Mouse (Mus musculus): ENCODE data around the gene Por. TPM values are rescaled to one million over a fixed set of nuclear protein-coding genes. Genes with fewer than 3 reads are reported as not detected.

Gene Por
- polyA plus RNA-seq (2015; fragmentation: Nextera tagmentation; extraction: Ambion mirVana) = 64.5 and 67.8 TPM in 2 replicates

GRCm38 (mm10) chr5:135669741-135670275 is at the start of gene Por:
Por (plus strand) TSS chr5:135670033.
- H3K4me3 ChIP-seq = no peak within 1 kb of the TSS
- no peak within 1 kb of the TSS for H3K4me2 ChIP-seq
- ATAC-seq (ENCODE audit: borderline replicate concordance, extremely low read depth, low FRiP score, low TSS enrichment) = no peak
- WGBS = 20% methylated on average over 9 of the region's 9 CpGs
- H3K36me3 ChIP-seq = no peaks in the 10 kb centered on the region
- no peaks in the 10 kb centered on the region for H3K27me3 ChIP-seq
- H3K9ac ChIP-seq = no peak within 1 kb of the TSS
- no peak within 1 kb of the TSS for H3K27ac ChIP-seq
- no peaks in the 10 kb centered on the region for H3K9me3 ChIP-seq
- peaks cover 9% of the 10 kb centered on the region for H3K4me1 ChIP-seq

- H3K27ac ChIP-seq = no peak overlapping the region
- no peak overlapping the region for H3K4me3 ChIP-seq
- H3K27me3 ChIP-seq = no peaks in the 10 kb centered on the region
- WGBS = 82% methylated on average over 9 of the region's 9 CpGs
- H3K9me3 ChIP-seq = no peaks in the 10 kb centered on the region
- ATAC-seq (ENCODE audit: borderline replicate concordance, extremely low read depth, low FRiP score, low TSS enrichment) = no peak
- no peak overlapping the region for H3K4me2 ChIP-seq
- H3K36me3 ChIP-seq = no peaks in the 10 kb centered on the region
- H3K9ac ChIP-seq = no peak overlapping the region
- no peaks in the 10 kb centered on the region for H3K4me1 ChIP-seq
Measured at GRCm38 (mm10) chr5:135620526-135620925, 49.3 kb upstream of the Por start.

- no peak overlapping the region for H3K4me3 ChIP-seq
- 71% methylated on average over 10 of the region's 10 CpGs for WGBS
- no peak overlapping the region for H3K27ac ChIP-seq
- H3K9me3 ChIP-seq = no peaks in the 10 kb centered on the region
- H3K36me3 ChIP-seq = no peaks in the 10 kb centered on the region
- no peak for ATAC-seq (ENCODE audit: borderline replicate concordance, extremely low read depth, low FRiP score, low TSS enrichment)
- H3K9ac ChIP-seq = no peak overlapping the region
- no peak overlapping the region for H3K4me2 ChIP-seq
- no peaks in the 10 kb centered on the region for H3K27me3 ChIP-seq
- H3K4me1 ChIP-seq = no peaks in the 10 kb centered on the region
Measured at GRCm38 (mm10) chr5:135621725-135622124, 48.1 kb upstream of the Por start.

GRCm38 (mm10) chr5:135623006-135623563 is 46.7 kb upstream of the Por start:
- H3K9me3 ChIP-seq = no peaks in the 10 kb centered on the region
- no peak for ATAC-seq (ENCODE audit: borderline replicate concordance, extremely low read depth, low FRiP score, low TSS enrichment)
- H3K4me2 ChIP-seq = no peak overlapping the region
- 71% methylated on average over 18 of the region's 18 CpGs for WGBS
- H3K27ac ChIP-seq = no peak overlapping the region
- H3K4me3 ChIP-seq = no peak overlapping the region
- no peaks in the 10 kb centered on the region for H3K27me3 ChIP-seq
- no peak overlapping the region for H3K9ac ChIP-seq
- no peaks in the 10 kb centered on the region for H3K36me3 ChIP-seq
- H3K4me1 ChIP-seq = no peaks in the 10 kb centered on the region

GRCm38 (mm10) chr5:135628916-135629315 is 40.9 kb upstream of the Por start:
- Histone ChIP-seq H3K27me3 (no peaks in the 10 kb centered on the region), H3K4me3 (no peak overlapping the region), H3K36me3 (no peaks in the 10 kb centered on the region), H3K9me3 (no peaks in the 10 kb centered on the region), H3K4me2 (no peak overlapping the region), H3K9ac (no peak overlapping the region), H3K27ac (no peak overlapping the region), H3K4me1 (peaks cover 13% of the 10 kb centered on the region)
- no peak for ATAC-seq (ENCODE audit: borderline replicate concordance, extremely low read depth, low FRiP score, low TSS enrichment)
- 41% methylated on average over 10 of the region's 10 CpGs for whole genome bisulfite sequencing

- 82% methylated on average over 3 of the region's 3 CpGs for WGBS
- no peak overlapping the region for H3K9ac ChIP-seq
- no peaks in the 10 kb centered on the region for H3K27me3 ChIP-seq
- H3K9me3 ChIP-seq = no peaks in the 10 kb centered on the region
- H3K4me1 ChIP-seq = peaks cover 13% of the 10 kb centered on the region
- H3K27ac ChIP-seq = no peak overlapping the region
- H3K4me2 ChIP-seq = no peak overlapping the region
- no peak for ATAC-seq (ENCODE audit: borderline replicate concordance, extremely low read depth, low FRiP score, low TSS enrichment)
- H3K4me3 ChIP-seq = no peak overlapping the region
- no peaks in the 10 kb centered on the region for H3K36me3 ChIP-seq
Measured at GRCm38 (mm10) chr5:135629401-135629800, 40.4 kb upstream of the Por start.

- Histone ChIP-seq H3K27me3 (no peaks in the 10 kb centered on the region), H3K27ac (no peak overlapping the region), H3K36me3 (peaks cover 5% of the 10 kb centered on the region; the same call in 1 of the 2 replicates), H3K9me3 (no peaks in the 10 kb centered on the region), H3K4me3 (no peak overlapping the region), H3K4me2 (no peak overlapping the region), H3K9ac (no peak overlapping the region), H3K4me1 (peaks cover 13% of the 10 kb centered on the region)
- WGBS = 18% methylated on average over 3 of the region's 3 CpGs
- no peak for ATAC-seq (ENCODE audit: borderline replicate concordance, extremely low read depth, low FRiP score, low TSS enrichment)
Measured at GRCm38 (mm10) chr5:135630598-135630997, 39.2 kb upstream of the Por start.

- Histone ChIP-seq H3K4me2 (peak within 1 kb of the TSS; percentile 80), H3K4me1 (peaks cover 13% of the 10 kb centered on the region), H3K27me3 (no peaks in the 10 kb centered on the region), H3K27ac (peak within 1 kb of the TSS; percentile 87), H3K36me3 (peaks cover 11% of the 10 kb centered on the region; the same call in 1 of the 2 replicates), H3K9ac (peak within 1 kb of the TSS; percentile 70), H3K9me3 (no peaks in the 10 kb centered on the region), H3K4me3 (peak within 1 kb of the TSS; percentile 86)
- ATAC-seq (ENCODE audit: borderline replicate concordance, extremely low read depth, low FRiP score, low TSS enrichment) = peak; percentile 99
- 15% methylated on average over 25 of the region's 30 CpGs for WGBS
Measured at GRCm38 (mm10) chr5:135632117-135632796, 37.6 kb upstream of the Por start, which contains the start of gene Rhbdd2. Rhbdd2 (plus strand) TSS chr5:135632618.

GRCm38 (mm10) chr5:135632797-135633144 is 37.1 kb upstream of the Por start:
- WGBS = 0% methylated on average over 14 of the region's 21 CpGs
- Histone ChIP-seq H3K9ac (peak overlapping the region; percentile 70), H3K4me3 (peak overlapping the region; percentile 86), H3K27ac (peak overlapping the region; percentile 87), H3K36me3 (peaks cover 16% of the 10 kb centered on the region; the same call in 1 of the 2 replicates), H3K9me3 (no peaks in the 10 kb centered on the region), H3K27me3 (no peaks in the 10 kb centered on the region), H3K4me2 (peak overlapping the region; percentile 80), H3K4me1 (peaks cover 13% of the 10 kb centered on the region)
- ATAC-seq (ENCODE audit: borderline replicate concordance, extremely low read depth, low FRiP score, low TSS enrichment) = peak; percentile 61

GRCm38 (mm10) chr5:135639760-135640458 is 29.9 kb upstream of the Por start:
- 60% methylated on average over 7 of the region's 7 CpGs for WGBS

GRCm38 (mm10) chr5:135640459-135640789 is 29.4 kb upstream of the Por start:
- Histone ChIP-seq H3K9me3 (no peaks in the 10 kb centered on the region), H3K9ac (no peak overlapping the region), H3K27ac (no peak overlapping the region), H3K4me1 (no peaks in the 10 kb centered on the region), H3K4me2 (no peak overlapping the region), H3K4me3 (no peak overlapping the region), H3K27me3 (no peaks in the 10 kb centered on the region), H3K36me3 (peaks cover 32% of the 10 kb centered on the region)
- no peak for ATAC-seq (ENCODE audit: borderline replicate concordance, extremely low read depth, low FRiP score, low TSS enrichment)
- 72% methylated on average over 6 of the region's 6 CpGs for WGBS

More at GRCm38 (mm10) chr5:135639760-135640458, 29.9 kb upstream of the Por start:
- H3K9me3 ChIP-seq = no peaks in the 10 kb centered on the region
- no peak for ATAC-seq (ENCODE audit: borderline replicate concordance, extremely low read depth, low FRiP score, low TSS enrichment)
- H3K36me3 ChIP-seq = peaks cover 35% of the 10 kb centered on the region
- no peak overlapping the region for H3K27ac ChIP-seq
- no peaks in the 10 kb centered on the region for H3K4me1 ChIP-seq
- H3K27me3 ChIP-seq = no peaks in the 10 kb centered on the region
- no peak overlapping the region for H3K4me3 ChIP-seq
- no peak overlapping the region for H3K9ac ChIP-seq
- no peak overlapping the region for H3K4me2 ChIP-seq

- Histone ChIP-seq H3K4me3 (no peak overlapping the region), H3K9me3 (no peaks in the 10 kb centered on the region), H3K9ac (no peak overlapping the region), H3K4me1 (no peaks in the 10 kb centered on the region), H3K27ac (no peak overlapping the region), H3K36me3 (peaks cover 27% of the 10 kb centered on the region), H3K4me2 (no peak overlapping the region), H3K27me3 (no peaks in the 10 kb centered on the region)
- 96% methylated on average over 1 of the region's 1 CpGs for WGBS
- ATAC-seq (ENCODE audit: borderline replicate concordance, extremely low read depth, low FRiP score, low TSS enrichment) = no peak
Measured at GRCm38 (mm10) chr5:135641028-135641427, 28.8 kb upstream of the Por start.
